Mouse (Mus musculus) spleen, adult 2 months (tissue): ENCODE results near the gene Eva1a. TPM values are rescaled to one million over a fixed set of nuclear protein-coding genes. Genes with fewer than 3 reads are reported as not detected.

Experiments
- DNase-seq, 2 experiments: peaks; one replicate each; pipeline versions ENCODE4 v3.0.0 to v3.0.0-alpha.2; 2012 to 2021; ENCODE audit warnings: low spot score in 2 of 2, low read depth in 1 of 2
- H3K27ac ChIP-seq: fragments of 200-500 bp; 2 replicates; pipeline ENCODE4 v1.5.1; 2012; ENCODE audit warnings: low read length, inconsistent platforms; ENCODE audit not compliant: insufficient read depth
- H3K27me3 ChIP-seq: fragments of 200-500 bp; 2 replicates; pipeline ENCODE4 v1.6.1; 2012; ENCODE audit warnings: mild to moderate bottlenecking, moderate library complexity, low read length, inconsistent platforms; ENCODE audit not compliant: control insufficient read depth, insufficient read depth
- H3K36me3 ChIP-seq: fragments of 200-500 bp; 2 replicates; pipeline ENCODE4 v1.6.1; 2012; ENCODE audit warnings: mild to moderate bottlenecking, low read length, inconsistent platforms; ENCODE audit not compliant: control insufficient read depth, insufficient read depth
- H3K4me1 ChIP-seq: fragments of 200-500 bp; 2 replicates; pipeline ENCODE4 v1.6.1; 2011; ENCODE audit warnings: inconsistent platforms; ENCODE audit not compliant: control insufficient read depth, insufficient read depth, insufficient read length
- H3K4me3 ChIP-seq: fragments of 200-500 bp; 2 replicates; pipeline ENCODE4 v1.5.1; 2011; ENCODE audit warnings: mild to moderate bottlenecking, inconsistent platforms; ENCODE audit not compliant: insufficient read depth, insufficient read length; ENCODE audit errors: extremely low read depth
- CTCF ChIP-seq: fragments of 200-500 bp; IDR thresholded peaks from 2 replicates; pipeline ENCODE4 v1.5.1; 2011; ENCODE audit warnings: mild to moderate bottlenecking, inconsistent platforms; ENCODE audit not compliant: insufficient read depth, insufficient read length, insufficient replicate concordance; ENCODE audit errors: extremely low read depth
- POLR2A ChIP-seq: fragments of 200-500 bp; IDR thresholded peaks from 2 replicates; pipeline ENCODE4 v1.6.1; 2011; ENCODE audit warnings: low read depth, low read length, inconsistent platforms
- WGBS: fragments of 180-500 bp; shearing (Covaris S2); methylation state at CpG from one replicate; pipeline ENCODE4 v1.1.7; 2018; 5-methylcytosine and 5-hydroxymethylcytosine counted together
- polyA plus RNA-seq: library from polyadenylated mRNA; depleted of rRNA; stranded (reverse); fragments of >200 nt; gene quantifications from 2 replicates; pipeline ENCODE4 v1.2.3, GENCODE M21; 2012; rRNA removed

Gene Eva1a
- polyA plus RNA-seq, 1 experiment = 0.65 TPM

- Histone ChIP-seq H3K4me1 (no peaks in the 10 kb centered on the region), H3K27me3 (no peaks in the 10 kb centered on the region), H3K27ac (no peak overlapping the region), H3K4me3 (no peak overlapping the region), H3K36me3 (no peaks in the 10 kb centered on the region)
- WGBS = 83% methylated on average over 13 of the region's 13 CpGs
- no peak for TF ChIP-seq POLR2A
- no peak for TF ChIP-seq CTCF
- no peak for DNase-seq
Observed at GRCm38 (mm10) chr6:82135959-82136712, 95.3 kb downstream of the Eva1a start.

Other genes starting within 250 kb of the Eva1a start
- gene Gcfc2, start 117.4 kb upstream of the Eva1a start, polyA plus RNA-seq = 1.6 and 2.1 TPM in 2 replicates
- 2.2 and 2.8 TPM in 2 replicates for gene Mrpl19, start 75.1 kb upstream of the Eva1a start, polyA plus RNA-seq